Comparison of ENCODE assay signal across 10 mouse cellular contexts in the genomic region with DNA sequence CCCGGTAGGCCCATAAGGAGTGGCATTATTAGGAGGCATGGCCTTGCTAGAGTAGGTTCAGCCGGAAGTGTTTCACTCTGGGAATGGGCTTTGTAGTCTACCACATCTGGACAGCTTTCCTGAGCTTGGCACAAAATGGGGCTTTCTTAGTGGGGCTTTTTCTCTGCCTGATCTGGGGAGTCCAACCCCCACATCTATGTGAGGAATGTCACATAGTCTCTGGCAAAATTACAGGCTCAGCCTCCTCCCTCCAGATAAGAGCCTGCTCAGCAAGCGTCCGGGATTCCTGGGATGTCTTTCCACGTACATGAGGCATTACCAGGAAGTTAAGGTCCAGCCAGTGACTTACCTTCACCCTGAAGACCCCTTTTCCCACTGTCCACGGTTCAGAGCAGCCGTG. TPM values are rescaled to one million over a fixed set of nuclear protein-coding genes. Genes with fewer than 3 reads are reported as not detected.
DNase-seq lines count a peak whose midpoint lies in the region; ATAC-seq and TF ChIP-seq lines count a peak whose summit lies in the region.
"Had no signal": no experiment of that assay in that cellular context is flagged by ENCODE, and none has a peak within 500 bp of the region (broad histone marks: within the 10 kb centered on the region; RNA-seq: fewer than 3 reads in every experiment).

No protein-coding gene starts in this region.

- H3K9me3 ChIP-seq in kidney, embryonic 16.5 days (ENCODE audit: low read length), result no peaks in the 10 kb centered on the region
- no peaks in the 10 kb centered on the region for H3K9me3 ChIP-seq in kidney, embryonic 14.5 days (ENCODE audit: control insufficient read depth, low read length)
- H3K9me3 ChIP-seq in limb, embryonic 14.5 days (ENCODE audit: control insufficient read depth, low read length), result no peaks in the 10 kb centered on the region
- no peaks in the 10 kb centered on the region for H3K9me3 ChIP-seq in neural tube, embryonic 15.5 days (replicated peaks)
- H3K9me3 ChIP-seq: hindbrain, embryonic 15.5 days had no signal

- H3K9ac ChIP-seq in kidney, embryonic 16.5 days (replicated peaks; ENCODE audit: low read length), result no peak overlapping the region
- H3K9ac ChIP-seq in kidney, embryonic 14.5 days (ENCODE audit: low read depth, low read length), result no peak overlapping the region
- no peak overlapping the region for H3K9ac ChIP-seq in limb, embryonic 14.5 days (ENCODE audit: low read depth, low read length, severe bottlenecking)
- H3K9ac ChIP-seq in neural tube, embryonic 15.5 days (replicated peaks), result no peak overlapping the region
- H3K9ac ChIP-seq: hindbrain, embryonic 15.5 days had no signal

- H3K4me3 ChIP-seq in kidney, embryonic 16.5 days (ENCODE audit: low read length), result no peak overlapping the region
- H3K4me3 ChIP-seq in kidney, embryonic 14.5 days (ENCODE audit: low read length), result no peak overlapping the region
- H3K4me3 ChIP-seq in embryonic fibroblast, embryonic 13.5 days (ENCODE audit: insufficient read depth, low read length), result no peak overlapping the region
- H3K4me3 ChIP-seq in limb, embryonic 14.5 days (replicated peaks; ENCODE audit: low read length), result no peak overlapping the region
- no peak overlapping the region for H3K4me3 ChIP-seq in neural tube, embryonic 15.5 days (replicated peaks)
- H3K4me3 ChIP-seq: hindbrain, embryonic 15.5 days had no signal

- TF ChIP-seq POLR2A in embryonic fibroblast, embryonic 13.5 days (IDR thresholded peaks at IDR 0.05; ENCODE audit: low read depth, low read length), result no peak
- TF ChIP-seq POLR2A in limb, embryonic 14.5 days (IDR thresholded peaks at IDR 0.05; ENCODE audit: borderline replicate concordance, extremely low read depth, insufficient read depth, insufficient read length), result no peak

- ATAC-seq in kidney, embryonic 16.5 days (ENCODE audit: low FRiP score, low TSS enrichment), result no peak
- ATAC-seq in kidney, embryonic 14.5 days (ENCODE audit: low FRiP score, low TSS enrichment), result no peak
- ATAC-seq in limb, embryonic 14.5 days (ENCODE audit: low FRiP score, low read depth), result no peak
- ATAC-seq in neural tube, embryonic 15.5 days (ENCODE audit: low FRiP score), result no peak

- peaks cover 31% of the 10 kb centered on the region for H3K4me1 ChIP-seq in kidney, embryonic 16.5 days (ENCODE audit: insufficient read depth, low read length)
- peaks cover 23% of the 10 kb centered on the region for H3K4me1 ChIP-seq in kidney, embryonic 14.5 days (ENCODE audit: control insufficient read depth, insufficient read depth, low read length)
- H3K4me1 ChIP-seq in embryonic fibroblast, embryonic 13.5 days (ENCODE audit: control insufficient read depth, insufficient read depth, low read length), result peaks cover 10% of the 10 kb centered on the region
- peaks cover 6% of the 10 kb centered on the region; the same call in 1 of the 2 replicates for H3K4me1 ChIP-seq in limb, embryonic 14.5 days (ENCODE audit: control insufficient read depth, insufficient read depth, low read length)
- 0 out of 2 replicates have a peak, but pooled peaks cover 5% of the 10 kb centered on the region for H3K4me1 ChIP-seq in neural tube, embryonic 15.5 days

- H3K27ac ChIP-seq in kidney, embryonic 16.5 days (ENCODE audit: low read length), result peak overlapping the region; percentile 61; the same call in 1 of the 2 replicates
- H3K27ac ChIP-seq in kidney, embryonic 14.5 days (ENCODE audit: low read depth, low read length), result no peak overlapping the region
- peak overlapping the region; percentile 51 for H3K27ac ChIP-seq in embryonic fibroblast, embryonic 13.5 days (ENCODE audit: insufficient read depth, low read length)
- no peak overlapping the region for H3K27ac ChIP-seq in limb, embryonic 14.5 days (replicated peaks; ENCODE audit: low read depth, low read length)
- no peak overlapping the region for H3K27ac ChIP-seq in neural tube, embryonic 15.5 days (replicated peaks)

- 65% methylated on average over 7 of the region's 7 CpGs for WGBS in kidney, embryonic 16.5 days
- 78% methylated on average over 7 of the region's 7 CpGs for WGBS in kidney, embryonic 14.5 days
- 63% methylated on average over 7 of the region's 7 CpGs for WGBS in limb, embryonic 14.5 days
- 79% methylated on average over 7 of the region's 7 CpGs for WGBS in neural tube, embryonic 15.5 days

- no peak for TF ChIP-seq CTCF in embryonic fibroblast, embryonic 13.5 days (IDR thresholded peaks at IDR 0.05; ENCODE audit: borderline replicate concordance, insufficient read depth, low read length)

- H3K4me2 ChIP-seq in kidney, embryonic 16.5 days (replicated peaks; ENCODE audit: low read depth, low read length), result no peak overlapping the region
- no peak overlapping the region for H3K4me2 ChIP-seq in kidney, embryonic 14.5 days (replicated peaks; ENCODE audit: low read depth, low read length)
- no peak overlapping the region for H3K4me2 ChIP-seq in limb, embryonic 14.5 days (replicated peaks; ENCODE audit: low read depth, low read length, severe bottlenecking)
- no peak overlapping the region for H3K4me2 ChIP-seq in neural tube, embryonic 15.5 days
- H3K4me2 ChIP-seq: hindbrain, embryonic 15.5 days had no signal

- no peaks in the 10 kb centered on the region for H3K36me3 ChIP-seq in kidney, embryonic 16.5 days (ENCODE audit: insufficient read depth, low read length)
- H3K36me3 ChIP-seq in kidney, embryonic 14.5 days (ENCODE audit: control insufficient read depth, insufficient read depth, low read length), result no peaks in the 10 kb centered on the region
- no peaks in the 10 kb centered on the region for H3K36me3 ChIP-seq in limb, embryonic 14.5 days (ENCODE audit: control insufficient read depth, insufficient read depth, low read length)
- no peaks in the 10 kb centered on the region for H3K36me3 ChIP-seq in neural tube, embryonic 15.5 days
- H3K36me3 ChIP-seq: hindbrain, embryonic 15.5 days had no signal

- H3K27me3 ChIP-seq in kidney, embryonic 16.5 days (ENCODE audit: insufficient read depth, low read length), result no peaks in the 10 kb centered on the region
- no peaks in the 10 kb centered on the region for H3K27me3 ChIP-seq in kidney, embryonic 14.5 days (ENCODE audit: control insufficient read depth, insufficient read depth, low read length)
- no peaks in the 10 kb centered on the region for H3K27me3 ChIP-seq in limb, embryonic 14.5 days (ENCODE audit: control insufficient read depth, insufficient read depth, low read length)
- H3K27me3 ChIP-seq in neural tube, embryonic 15.5 days (replicated peaks), result no peaks in the 10 kb centered on the region
- H3K27me3 ChIP-seq: hindbrain, embryonic 15.5 days had no signal

- peak; percentile 12 for DNase-seq in limb, embryonic 14.5 days (ENCODE audit: low spot score)
- peak; percentile 39 for DNase-seq in lung, postnatal 10 days
- DNase-seq in adrenal gland, postnatal 14 days, result no peak
- DNase-seq in ovary, adult 18-20 months (ENCODE audit: low spot score), result no peak
- DNase-seq: cerebellum, postnatal 10 days had no signal

RNA-seq across cellular contexts. Expression of a gene that starts 1.1 kb away (rescaled TPM):
- polyA plus RNA-seq in kidney, embryonic 16.5 days (2015; fragmentation: Nextera tagmentation; extraction: Ambion mirVana), result 344 and 350 TPM in 2 replicates
- 319 and 349 TPM in 2 replicates for polyA plus RNA-seq in kidney, embryonic 14.5 days (2014; fragmentation: Nextera tagmentation; extraction: Ambion mirVana)
- polyA plus RNA-seq in embryonic fibroblast, embryonic 13.5 days (2011; ENCODE audit: insufficient read length, low read depth, missing spikeins), result 232 and 288 TPM in 2 replicates
- polyA plus RNA-seq in limb, embryonic 14.5 days (2012; rRNA removed), result 146 and 150 TPM in 2 replicates
- polyA plus RNA-seq in limb, embryonic 14.5 days (2014; fragmentation: Nextera tagmentation; extraction: Ambion mirVana), result 215 and 226 TPM in 2 replicates
- total RNA-seq in adrenal gland, postnatal 14 days (2021), result 239 and 261 TPM in 2 replicates
- 299 and 307 TPM in 2 replicates for polyA plus RNA-seq in neural tube, embryonic 15.5 days (2015; fragmentation: Nextera tagmentation; extraction: Ambion mirVana)

RNA-seq across cellular contexts. Expression of a gene that starts 24.9 kb away (rescaled TPM):
- 30.8 and 36.2 TPM in 2 replicates for polyA plus RNA-seq in kidney, embryonic 16.5 days (2015; fragmentation: Nextera tagmentation; extraction: Ambion mirVana)
- polyA plus RNA-seq in kidney, embryonic 14.5 days (2014; fragmentation: Nextera tagmentation; extraction: Ambion mirVana), result 24.1 and 27.3 TPM in 2 replicates
- polyA plus RNA-seq in embryonic fibroblast, embryonic 13.5 days (2011; ENCODE audit: insufficient read length, low read depth, missing spikeins), result 7.3 and 9.8 TPM in 2 replicates
- polyA plus RNA-seq in limb, embryonic 14.5 days (2012; rRNA removed), result 16.0 and 18.0 TPM in 2 replicates
- 24.7 and 26.5 TPM in 2 replicates for polyA plus RNA-seq in limb, embryonic 14.5 days (2014; fragmentation: Nextera tagmentation; extraction: Ambion mirVana)
- 36.2 and 38.0 TPM in 2 replicates for total RNA-seq in adrenal gland, postnatal 14 days (2021)
- polyA plus RNA-seq in neural tube, embryonic 15.5 days (2015; fragmentation: Nextera tagmentation; extraction: Ambion mirVana), result 52.8 and 59.0 TPM in 2 replicates

Comparison
In these comparisons a context has a peak if more than half of its experiments do, and no peak if none do; other contexts are left out.
1. H3K27ac ChIP-seq: peak in kidney, embryonic 16.5 days (single experiment) and embryonic fibroblast, embryonic 13.5 days (single experiment); none in kidney, embryonic 14.5 days (single experiment), limb, embryonic 14.5 days (single experiment) and neural tube, embryonic 15.5 days (single experiment).
2. DNase-seq: peak in limb, embryonic 14.5 days (single experiment) and lung, postnatal 10 days (single experiment); none in adrenal gland, postnatal 14 days (single experiment) and ovary, adult 18-20 months (single experiment).